Comparison of ENCODE assay signal across 21 mouse cellular contexts in the genomic region with DNA sequence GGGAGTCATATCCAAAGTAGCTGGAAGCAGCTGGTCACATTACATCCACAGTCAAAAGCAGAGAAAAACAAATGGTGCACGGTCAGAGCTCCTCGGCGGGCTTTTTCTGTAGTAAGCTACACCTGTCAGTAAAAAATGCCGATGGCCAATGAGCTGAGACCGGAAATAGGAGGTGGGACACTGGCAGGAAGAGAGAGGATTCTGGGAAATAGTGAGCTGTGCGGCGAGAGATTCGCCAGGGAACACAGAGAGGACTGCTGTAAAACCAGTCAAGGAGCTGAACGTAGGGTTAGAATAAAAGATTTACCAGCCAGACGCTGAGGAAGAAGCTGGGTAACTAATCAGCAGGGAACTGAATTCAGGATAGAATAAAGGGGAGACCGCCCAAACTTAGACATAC. TPM values are rescaled to one million over a fixed set of nuclear protein-coding genes. Genes with fewer than 3 reads are reported as not detected.
DNase-seq lines count a peak whose midpoint lies in the region; TF ChIP-seq lines count a peak whose summit lies in the region.
"Had no signal": no experiment of that assay in that cellular context is flagged by ENCODE, and none has a peak within 500 bp of the region (broad histone marks: within the 10 kb centered on the region; RNA-seq: fewer than 3 reads in every experiment).

No protein-coding gene starts in this region.

- no peak for DNase-seq in testis, postnatal 10 days (ENCODE audit: low spot score)
- peak; percentile 79 for DNase-seq in ES-CJ7 (ENCODE audit: low read depth, low spot score)
- peak; percentile 94 for DNase-seq in R1 (ENCODE audit: low read depth, low spot score)
- no peak for DNase-seq in embryo, embryonic 9.5 days (ENCODE audit: extremely low spot score)
- DNase-seq in heart, adult 8-10 months (ENCODE audit: low spot score), result no peak
- no peak for DNase-seq in cerebellum, adult 9-11 months
- DNase-seq: adrenal gland, adult 2 months; adrenal gland, postnatal 10 days; adrenal gland, postnatal 25 days; B cell, adult 2 months; cerebellum, adult 11 months; cerebellum, adult 18-20 months; cerebellum, adult 8-10 months; cerebellum, postnatal 10 days; cerebellum, postnatal 25 days had no signal

- no peak for TF ChIP-seq CTCF in testis, adult 2 months (IDR thresholded peaks at IDR 0.05; ENCODE audit: control insufficient read depth, insufficient read depth, insufficient replicate concordance, low read depth, low read length)

- peak overlapping the region; percentile 62 for H3K4me3 ChIP-seq in testis, adult 2 months (ENCODE audit: control insufficient read depth, low read depth, low read length)
- H3K4me3 ChIP-seq: embryonic facial prominence, embryonic 13.5 days; embryonic facial prominence, embryonic 15.5 days; erythroblast, embryonic 14.5 days; forebrain, embryonic 10.5 days; forebrain, embryonic 12.5 days had no signal

- no peak for TF ChIP-seq POLR2A in testis, adult 2 months (IDR thresholded peaks at IDR 0.05; ENCODE audit: control insufficient read depth, low read depth, low read length)

- no peaks in the 10 kb centered on the region for H3K36me3 ChIP-seq in testis, adult 2 months (ENCODE audit: control insufficient read depth, insufficient read depth, low read length)
- H3K36me3 ChIP-seq: embryonic facial prominence, embryonic 13.5 days; embryonic facial prominence, embryonic 15.5 days; forebrain, embryonic 10.5 days; forebrain, embryonic 12.5 days had no signal

- H3K27me3 ChIP-seq in testis, adult 2 months (ENCODE audit: control insufficient read depth, insufficient read depth, low read length), result no peaks in the 10 kb centered on the region
- H3K27me3 ChIP-seq: embryonic facial prominence, embryonic 13.5 days; embryonic facial prominence, embryonic 15.5 days; forebrain, embryonic 12.5 days had no signal

- H3K4me1 ChIP-seq in testis, adult 2 months (ENCODE audit: control insufficient read depth, insufficient read depth, low read length), result peaks cover 21% of the 10 kb centered on the region
- H3K4me1 ChIP-seq: forebrain, embryonic 10.5 days; forebrain, embryonic 12.5 days had no signal

- H3K27ac ChIP-seq in testis, adult 2 months (ENCODE audit: control insufficient read depth, insufficient read depth, low read depth, low read length), result no peak overlapping the region
- H3K27ac ChIP-seq: embryonic facial prominence, embryonic 13.5 days; embryonic facial prominence, embryonic 15.5 days; forebrain, embryonic 10.5 days; forebrain, embryonic 12.5 days had no signal

RNA-seq across cellular contexts. Expression of a gene that starts 34.2 kb away (rescaled TPM):
- polyA plus RNA-seq in testis, adult 2 months (2012; rRNA removed), result 49.2 and 49.5 TPM in 2 replicates
- total RNA-seq in heart, adult 8-10 months (2022), result 1 to 10 TPM in 1 of 4 experiments, under 1 TPM in 3; 0.44 to 1.3 (median 0.47) TPM

Comparison
In these comparisons a context has a peak if more than half of its experiments do, and no peak if none do; other contexts are left out.
1. DNase-seq: peak in ES-CJ7 (single experiment) and R1 (single experiment); none in testis, postnatal 10 days (single experiment), embryo, embryonic 9.5 days (single experiment), heart, adult 8-10 months (single experiment) and cerebellum, adult 9-11 months (single experiment).